Mouse (Mus musculus) olfactory bulb, adult 2 months (tissue): Measurements from ENCODE around the gene Cideb. TPM values are rescaled to one million over a fixed set of nuclear protein-coding genes. Genes with fewer than 3 reads are reported as not detected.

ENCODE experiments used
- H3K27ac ChIP-seq: fragments of 200-500 bp; 2 replicates; pipeline ENCODE4 v1.5.1; 2012; ENCODE audit warnings: low read depth, low read length; ENCODE audit not compliant: insufficient read depth
- H3K4me1 ChIP-seq: fragments of 200-500 bp; 2 replicates; pipeline ENCODE4 v1.6.1; 2012; ENCODE audit warnings: low read length; ENCODE audit not compliant: control insufficient read depth, insufficient read depth
- H3K4me3 ChIP-seq: fragments of 200-500 bp; 2 replicates; pipeline ENCODE4 v1.5.1; 2012; ENCODE audit warnings: mild to moderate bottlenecking, low read depth, low read length, moderate library complexity; ENCODE audit not compliant: insufficient read depth
- CTCF ChIP-seq: fragments of 200-500 bp; IDR thresholded peaks from 2 replicates; pipeline ENCODE4 v1.5.1; 2012; ENCODE audit warnings: low read depth, mild to moderate bottlenecking, low read length, moderate library complexity; ENCODE audit not compliant: insufficient read depth
- POLR2A ChIP-seq: fragments of 200-500 bp; IDR thresholded peaks from 2 replicates; pipeline ENCODE4 v1.6.1; 2012; ENCODE audit warnings: mild to moderate bottlenecking, low read depth, low read length, moderate library complexity; ENCODE audit not compliant: insufficient read depth
- WGBS: fragments of 180-500 bp; shearing (Covaris S2); methylation state at CpG from one replicate; pipeline ENCODE4 v1.1.7; 2018; 5-methylcytosine and 5-hydroxymethylcytosine counted together
- polyA plus RNA-seq: library from polyadenylated mRNA; stranded (reverse); fragments of >200 nt; gene quantifications from 2 replicates; pipeline ENCODE4 v1.2.4, GENCODE M21; 2012; ENCODE audit warnings: low replicate concordance; ENCODE audit not compliant: missing spikeins, insufficient read depth, insufficient read length

Cideb gene
- polyA plus RNA-seq, 1 experiment: not detected

GRCm38 (mm10) chr14:55757566-55757965 is 692 bp downstream of the Cideb start:
- H3K4me3 ChIP-seq: no peak overlapping the region
- no peak overlapping the region for H3K27ac ChIP-seq
- WGBS: 82% methylated on average over 6 of the region's 6 CpGs
- no peak for TF ChIP-seq POLR2A
- no peak for TF ChIP-seq CTCF
- peaks cover 10% of the 10 kb centered on the region for H3K4me1 ChIP-seq

GRCm38 (mm10) chr14:55747051-55747847 is 11.0 kb downstream of the Cideb start:
- no peak overlapping the region for H3K4me3 ChIP-seq
- H3K27ac ChIP-seq: no peak overlapping the region
- H3K4me1 ChIP-seq: peaks cover 12% of the 10 kb centered on the region
- TF ChIP-seq CTCF (no peak), POLR2A (no peak)
- 83% methylated on average over 10 of the region's 10 CpGs for WGBS

GRCm38 (mm10) chr14:55745861-55746237 is 12.4 kb downstream of the Cideb start:
- 0% methylated on average over 31 of the region's 31 CpGs for WGBS

DNA sequence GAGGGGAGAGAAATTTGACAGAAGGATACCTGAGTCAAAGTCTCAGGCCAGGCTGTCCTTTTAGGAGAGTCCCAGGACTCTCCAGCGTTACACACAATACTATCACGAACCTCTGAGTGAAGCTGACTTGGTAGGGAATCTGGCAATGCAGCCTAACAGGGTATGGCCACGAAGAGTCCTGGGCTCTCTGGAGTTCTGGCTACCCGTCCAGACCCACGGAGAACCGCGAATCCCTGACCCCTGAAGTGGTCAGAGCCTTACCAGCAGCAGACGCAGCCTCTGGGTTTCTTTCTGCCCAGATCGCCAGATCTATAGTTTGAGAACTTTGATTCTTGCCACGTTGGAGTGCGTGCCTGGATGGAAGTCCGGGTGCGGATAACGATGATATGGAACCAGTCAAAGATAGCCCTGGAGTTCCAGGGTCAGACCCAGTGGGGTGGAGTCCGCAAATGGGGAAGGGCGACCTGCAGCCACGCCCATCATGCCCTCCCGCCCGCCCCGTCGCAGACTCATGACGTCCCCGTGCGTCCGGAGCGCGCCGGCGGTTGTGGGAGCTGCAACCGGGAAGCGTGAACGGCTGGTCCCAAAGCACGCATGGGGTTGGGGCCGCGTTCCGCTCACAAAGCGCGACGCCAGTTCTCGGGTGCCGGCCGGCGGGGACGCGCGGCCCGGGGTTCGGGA is 12.9 kb downstream of the Cideb start, which contains the start of the genes Dhrs1 and Nop9:
Dhrs1 (minus strand) TSS at position 511 of the 681 bp plus-strand sequence.
Nop9 (plus strand) TSS at position 514 of the 681 bp plus-strand sequence.
- H3K4me3 ChIP-seq: peak within 1 kb of the TSS; percentile 88
- H3K27ac ChIP-seq: no peak within 1 kb of the TSS
- peaks cover 12% of the 10 kb centered on the region for H3K4me1 ChIP-seq
- WGBS: under 1% methylated on average over 48 of the region's 48 CpGs
- 0 out of 2 replicates have a peak, but pooled peaks have one; percentile 52 for TF ChIP-seq POLR2A
- TF ChIP-seq CTCF: no peak

More at GRCm38 (mm10) chr14:55745861-55746237, 12.4 kb downstream of the Cideb start:
- Histone ChIP-seq H3K4me3 (peak overlapping the region; percentile 88), H3K4me1 (peaks cover 12% of the 10 kb centered on the region), H3K27ac (no peak overlapping the region)
- no peak for TF ChIP-seq POLR2A
- no peak for TF ChIP-seq CTCF

GRCm38 (mm10) chr14:55743711-55744110 is 14.5 kb downstream of the Cideb start:
- H3K4me3 ChIP-seq: no peak overlapping the region
- H3K27ac ChIP-seq: no peak overlapping the region
- peaks cover 12% of the 10 kb centered on the region for H3K4me1 ChIP-seq
- TF ChIP-seq POLR2A (no peak), CTCF (peak; percentile 72)
- 12% methylated on average over 10 of the region's 10 CpGs for WGBS

DNA sequence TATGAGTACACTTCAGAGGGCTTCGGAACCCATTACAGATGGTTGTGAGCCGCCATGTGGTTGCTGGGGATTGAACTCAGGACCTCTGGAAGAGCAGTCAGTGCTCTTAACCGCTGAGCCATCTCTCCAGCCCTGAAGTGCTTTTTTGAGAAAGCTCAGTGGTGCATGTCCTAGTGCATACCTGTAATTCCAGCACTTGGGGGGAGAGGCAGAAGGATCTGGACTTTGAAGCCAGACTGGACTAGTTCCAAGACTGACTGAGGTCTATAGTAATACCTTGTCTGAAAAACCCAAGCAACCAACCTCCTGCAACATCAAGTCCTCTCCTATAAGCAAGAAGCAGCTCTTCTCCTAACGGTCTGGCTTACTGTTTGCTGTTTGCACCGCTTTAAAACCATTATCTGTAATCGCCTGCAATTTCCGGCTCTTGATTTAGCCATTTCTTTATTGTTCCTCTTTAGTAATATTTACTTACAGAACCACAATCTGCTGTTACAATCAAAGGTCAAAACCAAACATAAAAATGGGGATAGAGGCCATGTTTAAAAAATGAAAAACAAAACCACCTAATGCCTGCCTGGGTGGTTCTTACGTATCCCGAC is 21.1 kb downstream of the Cideb start:
- Histone ChIP-seq H3K4me3 (no peak overlapping the region), H3K4me1 (no peaks in the 10 kb centered on the region), H3K27ac (no peak overlapping the region)
- TF ChIP-seq POLR2A (no peak), CTCF (no peak)
- 86% methylated on average over 9 of the region's 9 CpGs for WGBS

DNA sequence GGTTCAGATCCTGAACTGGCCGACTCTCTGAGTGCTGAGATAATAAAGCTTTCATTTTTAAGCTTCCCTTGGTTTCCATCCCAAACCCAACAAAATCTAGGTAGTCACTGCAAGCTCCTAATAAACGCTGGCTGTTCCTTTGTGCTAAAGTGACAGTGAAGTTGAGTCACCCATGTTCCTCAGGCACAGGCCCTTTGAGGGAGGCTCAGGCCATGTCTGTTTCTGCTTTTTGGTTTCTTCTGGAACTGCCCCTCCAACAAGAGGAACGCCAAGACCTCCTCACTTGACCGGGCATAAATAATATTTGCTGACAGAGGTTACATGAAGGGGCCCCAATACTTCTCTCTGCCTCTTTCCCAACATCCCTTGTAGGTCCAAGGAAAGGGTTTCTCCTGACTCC is 22.5 kb downstream of the Cideb start:
- no peaks in the 10 kb centered on the region for H3K4me1 ChIP-seq
- TF ChIP-seq CTCF: no peak
- no peak overlapping the region for H3K4me3 ChIP-seq
- no peak overlapping the region for H3K27ac ChIP-seq
- WGBS: 71% methylated on average over 4 of the region's 4 CpGs

DNA sequence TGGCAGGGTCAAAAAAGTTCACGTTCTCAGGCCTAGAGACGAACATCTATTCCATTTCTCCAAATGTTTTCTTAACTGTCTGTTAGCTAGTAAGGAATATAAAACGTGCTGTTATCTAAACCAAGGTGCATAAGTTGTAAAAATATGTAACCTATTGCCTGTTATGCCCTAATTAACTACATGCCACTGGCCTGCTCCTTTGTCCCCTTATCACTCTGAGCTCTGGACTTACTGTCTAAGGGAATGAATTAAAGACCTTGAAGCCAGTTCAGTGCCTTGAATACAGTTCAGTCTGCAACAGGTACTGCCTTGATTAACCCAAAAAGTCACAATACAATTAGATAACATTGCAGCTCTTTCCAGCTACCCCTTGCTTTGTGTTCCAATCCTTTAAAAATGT is 22.9 kb downstream of the Cideb start:
- Histone ChIP-seq H3K4me3 (no peak overlapping the region), H3K27ac (no peak overlapping the region), H3K4me1 (no peaks in the 10 kb centered on the region)
- TF ChIP-seq CTCF (no peak), POLR2A (no peak)
- WGBS: 67% methylated on average over 3 of the region's 3 CpGs

DNA sequence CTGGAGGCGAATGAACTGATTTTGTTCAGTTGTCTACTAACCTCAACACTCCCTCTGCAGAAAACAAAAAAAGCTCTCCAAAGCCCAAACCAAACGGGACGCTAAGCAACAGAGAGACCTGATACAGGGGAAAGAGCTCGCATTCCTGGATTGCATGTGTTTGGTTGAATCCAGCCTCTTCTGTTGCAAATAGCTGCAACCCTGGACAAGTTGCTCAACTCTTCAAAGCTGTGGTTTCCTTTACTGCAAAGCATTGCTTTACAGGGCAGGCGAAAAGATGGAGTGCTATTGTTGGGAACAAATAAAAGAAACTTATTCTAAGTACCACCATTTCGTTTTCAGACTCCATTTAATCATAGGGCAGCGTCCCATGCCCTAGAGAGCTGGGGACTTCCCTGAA is 23.4 kb downstream of the Cideb start:
- 57% methylated on average over 7 of the region's 7 CpGs for WGBS
- Histone ChIP-seq H3K27ac (no peak overlapping the region), H3K4me3 (no peak overlapping the region), H3K4me1 (no peaks in the 10 kb centered on the region)
- TF ChIP-seq POLR2A (no peak), CTCF (no peak)
